Mouse (Mus musculus): ENCODE data around the gene Nxph1. TPM values are rescaled to one million over a fixed set of nuclear protein-coding genes. Genes with fewer than 3 reads are reported as not detected.

Gene Nxph1
- polyA plus RNA-seq, 1 experiment from 2014 or later: 0.28 TPM

- Histone ChIP-seq H3K27ac (replicated peaks) (no peak overlapping the region), H3K36me3 (ENCODE audit: control insufficient read depth, insufficient read depth, low read length) (no peaks in the 10 kb centered on the region)
- WGBS: 50% methylated on average over 3 of the region's 3 CpGs
These were observed 234.2 kb downstream of the Nxph1 start for GRCm38 (mm10) chr6:9182477-9182876.

GRCm38 (mm10) chr6:9210730-9211129 is 262.5 kb downstream of the Nxph1 start:
- WGBS: 79% methylated on average over 4 of the region's 4 CpGs
- H3K4me3 ChIP-seq (ENCODE audit: low read depth, low read length): no peak overlapping the region
- ATAC-seq (ENCODE audit: low FRiP score, low TSS enrichment) (no peak), DNase-seq (ENCODE audit: low spot score) (no peak)
- H3K9me3 ChIP-seq (ENCODE audit: control insufficient read depth, low read length): no peaks in the 10 kb centered on the region
- H3K36me3 ChIP-seq (ENCODE audit: control insufficient read depth, insufficient read depth, low read length): no peaks in the 10 kb centered on the region
- no peak overlapping the region for H3K27ac ChIP-seq (replicated peaks)
- H3K9ac ChIP-seq (ENCODE audit: low read length): no peak overlapping the region
- no peaks in the 10 kb centered on the region for H3K4me1 ChIP-seq (replicated peaks; ENCODE audit: control insufficient read depth, insufficient read depth)
- no peak overlapping the region for H3K4me2 ChIP-seq (replicated peaks; ENCODE audit: low read depth)
- TF ChIP-seq CTCF (IDR thresholded peaks at IDR 0.05; ENCODE audit: low read depth) (no peak), EP300 (optimal IDR thresholded peaks at IDR 0.05) (no peak)
- H3K27me3 ChIP-seq (ENCODE audit: control insufficient read depth, insufficient read depth, low read length): no peaks in the 10 kb centered on the region

More at GRCm38 (mm10) chr6:9182477-9182876, 234.2 kb downstream of the Nxph1 start:
- no peak for ATAC-seq (ENCODE audit: low FRiP score, low TSS enrichment)
- H3K4me1 ChIP-seq (replicated peaks; ENCODE audit: control insufficient read depth, insufficient read depth): no peaks in the 10 kb centered on the region
- no peak overlapping the region for H3K9ac ChIP-seq (ENCODE audit: low read length)
- DNase-seq (ENCODE audit: low spot score): no peak
- no peak overlapping the region for H3K4me3 ChIP-seq (ENCODE audit: low read depth, low read length)
- H3K9me3 ChIP-seq (ENCODE audit: control insufficient read depth, low read length): no peaks in the 10 kb centered on the region
- H3K4me2 ChIP-seq (replicated peaks; ENCODE audit: low read depth): no peak overlapping the region
- H3K27me3 ChIP-seq (ENCODE audit: control insufficient read depth, insufficient read depth, low read length): no peaks in the 10 kb centered on the region
- TF ChIP-seq EP300 (optimal IDR thresholded peaks at IDR 0.05) (no peak), CTCF (IDR thresholded peaks at IDR 0.05; ENCODE audit: low read depth) (no peak)

GRCm38 (mm10) chr6:9220724-9221453 is 272.7 kb downstream of the Nxph1 start:
- DNase-seq (ENCODE audit: low spot score) (no peak), ATAC-seq (ENCODE audit: low FRiP score, low TSS enrichment) (no peak)
- H3K9me3 ChIP-seq (ENCODE audit: control insufficient read depth, low read length): no peaks in the 10 kb centered on the region
- no peaks in the 10 kb centered on the region for H3K27me3 ChIP-seq (ENCODE audit: control insufficient read depth, insufficient read depth, low read length)
- WGBS: 81% methylated on average over 4 of the region's 4 CpGs
- H3K4me1 ChIP-seq (replicated peaks; ENCODE audit: control insufficient read depth, insufficient read depth): no peaks in the 10 kb centered on the region
- H3K9ac ChIP-seq (ENCODE audit: low read length): no peak overlapping the region
- H3K36me3 ChIP-seq (ENCODE audit: control insufficient read depth, insufficient read depth, low read length): no peaks in the 10 kb centered on the region
- no peak overlapping the region for H3K4me2 ChIP-seq (replicated peaks; ENCODE audit: low read depth)
- TF ChIP-seq CTCF (IDR thresholded peaks at IDR 0.05; ENCODE audit: low read depth) (no peak), EP300 (optimal IDR thresholded peaks at IDR 0.05) (no peak)
- no peak overlapping the region for H3K4me3 ChIP-seq (ENCODE audit: low read depth, low read length)
- H3K27ac ChIP-seq (replicated peaks): no peak overlapping the region

- Histone ChIP-seq H3K4me1 (replicated peaks; ENCODE audit: control insufficient read depth, insufficient read depth) (no peaks in the 10 kb centered on the region), H3K27me3 (ENCODE audit: control insufficient read depth, insufficient read depth, low read length) (no peaks in the 10 kb centered on the region), H3K9ac (ENCODE audit: low read length) (no peak overlapping the region), H3K27ac (replicated peaks) (no peak overlapping the region), H3K4me2 (replicated peaks; ENCODE audit: low read depth) (no peak overlapping the region), H3K4me3 (ENCODE audit: low read depth, low read length) (no peak overlapping the region), H3K9me3 (ENCODE audit: control insufficient read depth, low read length) (no peaks in the 10 kb centered on the region), H3K36me3 (ENCODE audit: control insufficient read depth, insufficient read depth, low read length) (no peaks in the 10 kb centered on the region)
- TF ChIP-seq CTCF (IDR thresholded peaks at IDR 0.05; ENCODE audit: low read depth) (peak; percentile 67), EP300 (optimal IDR thresholded peaks at IDR 0.05) (no peak)
- DNase-seq (ENCODE audit: low spot score): no peak
- no peak for ATAC-seq (ENCODE audit: low FRiP score, low TSS enrichment)
These were observed 286.6 kb downstream of the Nxph1 start for GRCm38 (mm10) chr6:9234802-9235201.

- 79% methylated on average over 1 of the region's 1 CpGs for WGBS
- no peak for TF ChIP-seq CTCF (IDR thresholded peaks at IDR 0.05; ENCODE audit: low read depth)
- TF ChIP-seq EP300 (optimal IDR thresholded peaks at IDR 0.05): no peak
- Histone ChIP-seq H3K27me3 (ENCODE audit: control insufficient read depth, insufficient read depth, low read length) (no peaks in the 10 kb centered on the region), H3K36me3 (ENCODE audit: control insufficient read depth, insufficient read depth, low read length) (no peaks in the 10 kb centered on the region), H3K4me2 (replicated peaks; ENCODE audit: low read depth) (no peak overlapping the region), H3K9ac (ENCODE audit: low read length) (no peak overlapping the region), H3K27ac (replicated peaks) (no peak overlapping the region), H3K4me1 (replicated peaks; ENCODE audit: control insufficient read depth, insufficient read depth) (no peaks in the 10 kb centered on the region), H3K9me3 (ENCODE audit: control insufficient read depth, low read length) (no peaks in the 10 kb centered on the region), H3K4me3 (ENCODE audit: low read depth, low read length) (no peak overlapping the region)
- no peak for DNase-seq (ENCODE audit: low spot score)
- no peak for ATAC-seq (ENCODE audit: low FRiP score, low TSS enrichment)
These were observed 319.8 kb downstream of the Nxph1 start for GRCm38 (mm10) chr6:9267998-9268397.

Other genes starting within 250 kb of the Nxph1 start
- gene Ica1, start 169.9 kb upstream of the Nxph1 start, polyA plus RNA-seq (2015; fragmentation: Nextera tagmentation; extraction: Ambion mirVana): 44.7 and 46.9 TPM in 2 replicates